Mouse (Mus musculus): ENCODE measurements around the gene Cd163.

Gene Cd163

GRCm38 (mm10) chr6:124360549-124360948 lies 56.1 kb downstream of the Cd163 start:
- DNase-seq (ENCODE audit: low read depth, low spot score): no peak

GRCm38 (mm10) chr6:124364328-124364727 lies 59.9 kb downstream of the Cd163 start:
- DNase-seq (ENCODE audit: low read depth, low spot score): no peak

- no peak for DNase-seq (ENCODE audit: low read depth, low spot score)
Observed at GRCm38 (mm10) chr6:124373584-124374206, 69.2 kb downstream of the Cd163 start.

GRCm38 (mm10) chr6:124374683-124375082 lies 70.2 kb downstream of the Cd163 start:
- DNase-seq (ENCODE audit: low read depth, low spot score): no peak

GRCm38 (mm10) chr6:124375435-124375884 lies 71.0 kb downstream of the Cd163 start:
- DNase-seq (ENCODE audit: low read depth, low spot score): no peak

- no peak for DNase-seq (ENCODE audit: low read depth, low spot score)
Observed at GRCm38 (mm10) chr6:124376311-124376710, 71.9 kb downstream of the Cd163 start.

GRCm38 (mm10) chr6:124377494-124378255 lies 73.2 kb downstream of the Cd163 start:
- DNase-seq (ENCODE audit: low read depth, low spot score): no peak

- DNase-seq (ENCODE audit: low read depth, low spot score): peak; percentile 24
Observed at GRCm38 (mm10) chr6:124379331-124379730, 74.9 kb downstream of the Cd163 start.
